Mouse (Mus musculus) right cerebral cortex, adult 2 months (tissue): ENCODE measurements around the gene Cfdp1.

Experiments used
- DNase-seq, 2 experiments: peaks; one replicate each; pipeline ENCODE4 v3.0.0; 2021 to 2022; ENCODE audit warnings: low spot score in 2 of 2

The Cfdp1 gene

GRCm38 (mm10) chr8:111740994-111741393 lies 113.1 kb downstream of the Cfdp1 start:
- DNase-seq = no peak

DNA sequence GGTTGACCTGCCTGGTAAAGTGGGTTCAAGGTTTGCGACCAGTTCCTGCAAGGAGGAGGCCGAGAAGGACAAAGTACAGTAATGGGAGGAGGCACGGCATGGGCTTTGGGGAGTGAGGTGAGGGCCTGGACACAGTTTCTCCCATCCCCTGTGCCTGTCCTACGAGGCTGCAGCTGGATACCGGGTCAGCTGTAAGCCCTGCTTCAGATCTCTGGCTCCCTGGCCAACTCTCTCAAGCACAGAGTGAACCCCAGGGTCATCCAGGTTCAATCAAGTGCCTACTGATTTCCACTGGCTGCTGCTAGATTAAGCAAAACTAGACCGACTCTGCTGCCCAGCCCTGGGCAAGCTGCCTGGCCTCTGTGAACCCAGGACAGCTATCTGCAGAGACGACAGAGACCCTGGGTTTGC lies 113.8 kb downstream of the Cfdp1 start:
- no peak for DNase-seq

DNA sequence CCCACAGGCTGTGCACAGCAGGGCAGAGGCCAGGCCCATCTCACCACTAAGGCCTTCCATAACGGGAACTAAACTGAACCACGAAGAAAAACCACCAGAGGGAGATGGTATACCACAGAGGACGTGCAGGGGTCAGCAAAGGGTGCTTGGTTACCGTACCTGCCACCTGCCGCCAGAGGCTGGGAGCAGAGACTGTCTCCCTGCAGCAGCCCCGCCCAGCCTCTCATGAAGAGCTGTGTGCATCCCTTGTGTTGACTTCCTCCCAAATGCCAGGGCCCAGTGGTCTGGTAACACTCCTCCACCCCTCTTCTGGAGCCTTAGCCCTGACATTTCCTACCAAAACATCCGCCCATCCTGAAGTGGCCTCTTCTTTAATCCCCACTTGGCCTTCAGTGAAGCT lies 114.5 kb downstream of the Cfdp1 start:
- no peak for DNase-seq

GRCm38 (mm10) chr8:111738867-111739266 lies 115.2 kb downstream of the Cfdp1 start:
- DNase-seq = no peak

DNA sequence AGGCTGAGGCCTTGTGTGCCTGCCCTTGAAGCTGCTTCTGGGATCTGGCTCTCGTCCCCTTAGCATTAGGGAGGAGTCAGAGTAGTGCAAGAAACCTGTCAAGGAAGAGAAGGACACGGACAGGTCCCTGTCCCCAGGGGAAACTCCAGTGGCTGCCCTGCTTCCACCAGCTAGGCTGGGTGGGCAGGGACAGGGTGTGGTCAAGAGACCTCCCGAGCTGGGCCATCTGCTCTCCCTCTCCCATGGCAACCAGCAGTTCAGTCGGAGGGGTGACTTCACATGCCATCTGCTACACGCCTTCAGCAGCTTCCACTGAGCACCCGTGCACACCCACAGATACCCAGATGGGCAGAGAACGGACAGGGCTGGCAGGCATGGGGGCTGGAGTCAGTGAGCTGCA lies 117.8 kb downstream of the Cfdp1 start:
- DNase-seq = peak; percentile 69 to 70

DNA sequence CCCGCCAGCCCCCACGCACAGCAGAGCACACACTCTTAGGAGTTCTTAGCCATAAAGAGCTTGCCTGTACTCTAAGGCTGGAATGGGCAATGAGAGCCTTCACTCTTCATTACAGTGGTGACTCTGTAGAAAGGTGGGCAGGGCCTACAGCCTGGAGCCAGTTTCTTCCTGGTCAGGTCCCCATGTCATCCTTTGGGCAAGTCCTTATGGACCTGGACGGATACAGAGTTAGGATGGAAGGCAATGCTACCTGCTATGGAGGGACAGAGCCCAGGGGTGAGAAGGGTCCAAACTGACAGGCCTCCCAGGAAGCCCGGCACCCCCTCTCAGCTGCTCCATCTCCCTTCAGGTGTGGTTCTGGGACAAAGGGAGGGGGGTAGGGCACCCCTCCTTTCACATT lies 118.3 kb downstream of the Cfdp1 start:
- no peak for DNase-seq

DNA sequence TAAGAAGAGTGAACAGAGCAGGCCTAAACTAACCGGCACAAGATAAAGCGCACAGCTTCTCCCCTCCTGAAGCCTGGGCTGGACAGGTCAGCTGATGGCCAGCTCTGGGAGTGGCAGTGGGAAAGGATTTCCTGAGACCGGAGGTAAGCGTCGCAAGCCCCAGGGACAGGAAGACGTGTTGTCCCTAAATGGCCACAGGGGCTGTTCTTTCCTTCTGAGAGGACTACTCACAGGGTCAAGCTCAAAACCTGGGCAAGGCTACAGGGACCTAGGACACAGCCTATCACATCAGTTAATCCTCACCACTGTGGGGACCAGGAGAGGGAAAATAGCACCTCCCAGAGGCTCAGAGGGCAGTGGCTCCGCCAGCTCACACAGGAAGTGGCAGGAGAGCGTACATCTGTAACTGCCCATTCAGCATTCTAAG lies 118.7 kb downstream of the Cfdp1 start:
- no peak for DNase-seq

DNA sequence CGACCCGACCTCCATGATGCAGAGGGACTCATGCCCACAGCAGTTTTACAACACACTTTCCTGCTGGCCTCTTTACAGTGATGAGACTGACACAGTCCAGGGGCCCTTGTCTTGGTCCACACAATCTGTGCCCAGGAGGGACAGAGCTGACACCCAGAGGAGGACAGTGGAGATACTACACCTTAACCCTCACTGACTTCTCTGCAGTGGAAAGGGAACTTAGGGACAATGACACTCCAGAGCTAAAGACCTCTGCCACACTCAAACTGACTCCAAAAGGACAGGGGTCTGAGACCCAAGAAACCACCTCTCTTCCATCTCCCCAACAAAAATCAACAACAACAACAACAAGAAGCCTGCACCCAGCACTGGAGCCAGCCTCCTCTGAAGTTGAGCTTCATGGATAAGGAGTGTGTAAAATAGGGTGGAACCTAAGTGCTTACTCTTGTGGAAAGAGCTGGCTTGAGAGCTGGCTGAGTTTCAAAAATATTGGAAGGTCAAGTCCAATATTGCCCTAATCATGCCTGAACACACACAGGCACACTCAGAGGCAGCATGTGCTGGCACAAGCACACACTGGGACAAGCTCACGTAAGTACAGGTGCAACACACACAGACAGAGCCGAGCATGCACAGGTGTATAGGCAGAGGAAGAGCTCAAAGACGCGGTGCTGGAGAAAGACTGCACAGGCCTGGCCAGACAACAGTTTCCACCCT lies 119.7 kb downstream of the Cfdp1 start:
- DNase-seq = no peak

DNA sequence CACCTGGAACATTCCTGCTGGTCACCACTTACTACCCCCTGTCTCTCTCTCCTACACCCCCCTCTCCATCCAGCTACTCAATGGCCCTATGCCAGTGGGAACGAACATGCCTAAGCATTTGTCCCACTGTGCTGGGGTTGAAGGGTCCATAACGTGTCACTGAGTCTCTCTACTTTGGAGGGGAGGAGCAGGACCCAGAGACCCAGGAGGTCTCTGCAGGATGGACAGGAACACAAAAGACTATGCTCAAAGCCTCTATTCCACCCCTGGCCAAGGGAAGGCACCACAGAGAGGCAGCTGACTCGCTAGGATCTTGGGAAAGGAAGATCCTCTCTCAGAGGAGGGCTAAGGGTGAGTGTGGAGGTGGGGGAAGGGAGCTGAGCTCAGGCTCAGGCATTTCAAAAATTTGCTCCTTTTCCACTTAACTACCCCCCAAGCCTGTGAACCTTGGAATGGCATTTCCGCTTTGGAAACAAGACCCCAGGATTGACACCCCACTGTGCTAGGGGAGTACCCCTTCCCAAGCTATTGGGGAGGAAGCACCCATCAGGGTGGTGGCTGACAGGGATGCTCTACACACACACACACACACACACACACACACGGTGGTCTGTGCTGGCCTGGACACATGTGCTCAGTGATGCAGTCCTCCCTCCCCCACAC lies 120.4 kb downstream of the Cfdp1 start:
- DNase-seq = no peak

GRCm38 (mm10) chr8:111732406-111733085 lies 121.5 kb downstream of the Cfdp1 start:
- DNase-seq = no peak

DNA sequence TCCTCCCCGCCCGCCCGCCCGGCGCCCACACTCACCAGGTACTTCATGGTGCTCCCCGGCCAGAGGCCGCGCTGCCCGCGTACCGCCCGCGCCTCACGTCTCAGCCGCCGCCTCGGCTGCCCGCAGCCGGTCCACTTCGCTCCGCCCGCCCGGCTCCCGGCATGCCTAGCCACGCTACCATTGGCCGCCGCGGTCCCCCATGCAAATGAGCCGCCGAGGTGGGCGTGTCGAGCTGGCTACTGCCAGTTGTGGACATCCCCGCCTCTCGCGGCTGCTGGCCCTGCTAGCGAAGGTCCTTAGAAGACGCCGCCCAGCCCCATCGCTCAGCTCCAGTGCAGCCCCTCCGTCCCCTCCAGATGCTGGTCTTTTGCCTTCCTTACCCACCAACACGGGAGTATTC lies 122.1 kb downstream of the Cfdp1 start:
- peak; percentile 95 to 96 for DNase-seq

DNA sequence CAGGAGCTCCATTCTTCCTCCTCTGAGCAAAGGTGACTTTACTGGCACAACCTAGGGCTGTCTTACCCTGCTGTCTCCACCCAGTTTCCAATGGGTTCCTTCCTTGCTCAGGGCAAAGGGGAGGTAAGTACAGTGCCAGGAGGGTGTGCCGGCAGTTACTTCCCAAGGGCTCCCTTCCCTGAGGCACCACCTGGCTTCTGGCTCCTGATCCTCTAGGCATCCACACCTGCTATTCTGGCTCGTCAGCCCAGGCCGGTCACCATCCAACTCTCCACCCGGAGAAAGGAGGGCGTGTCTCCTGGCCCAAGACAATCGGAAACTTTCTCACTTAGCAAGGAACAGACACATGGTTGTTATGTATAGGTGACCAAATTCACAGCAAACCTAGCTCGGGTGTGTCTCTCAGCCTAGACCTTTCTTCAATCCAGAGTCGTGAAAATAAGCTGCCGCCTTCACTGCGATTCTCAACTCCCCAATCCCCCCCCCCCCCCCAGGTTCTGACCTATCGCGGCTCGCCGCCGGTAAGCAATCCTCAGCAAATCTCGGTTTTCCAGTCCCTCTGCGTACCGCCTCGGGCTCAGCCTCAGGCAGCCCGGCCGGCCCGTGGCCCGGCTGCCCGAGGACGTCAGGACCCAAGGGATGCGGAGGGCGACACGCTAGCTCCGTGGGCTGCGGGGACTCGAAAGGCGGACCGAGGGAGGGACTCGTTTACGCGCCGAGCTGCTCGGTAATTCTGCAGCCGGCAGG lies 122.7 kb downstream of the Cfdp1 start:
- no peak for DNase-seq

- DNase-seq = no peak
These were observed 124.6 kb downstream of the Cfdp1 start for GRCm38 (mm10) chr8:111729233-111730170.

GRCm38 (mm10) chr8:111728481-111728880 lies 125.6 kb downstream of the Cfdp1 start:
- no peak for DNase-seq

DNA sequence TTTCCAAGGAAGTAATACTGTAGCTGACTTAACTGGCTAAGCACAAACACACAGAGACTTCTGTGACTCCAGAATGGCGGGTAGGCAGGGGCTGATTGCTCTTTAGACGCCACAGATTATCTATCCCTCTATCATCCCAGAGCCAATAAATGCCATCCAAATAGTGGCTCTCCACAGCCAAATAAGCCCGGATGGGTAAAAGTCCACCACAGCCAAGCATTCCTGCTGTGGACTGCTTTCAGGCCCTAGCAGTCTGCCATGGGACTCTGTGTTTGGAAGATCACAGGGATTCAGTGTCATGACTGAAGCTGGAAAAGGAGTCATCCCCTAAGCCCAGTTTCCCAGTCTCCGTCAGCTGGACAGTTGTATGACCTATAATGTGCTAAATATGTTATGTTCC lies 126.5 kb downstream of the Cfdp1 start:
- no peak for DNase-seq

GRCm38 (mm10) chr8:111726102-111726900 lies 127.8 kb downstream of the Cfdp1 start:
- DNase-seq = peak; percentile 48 to 62

DNA sequence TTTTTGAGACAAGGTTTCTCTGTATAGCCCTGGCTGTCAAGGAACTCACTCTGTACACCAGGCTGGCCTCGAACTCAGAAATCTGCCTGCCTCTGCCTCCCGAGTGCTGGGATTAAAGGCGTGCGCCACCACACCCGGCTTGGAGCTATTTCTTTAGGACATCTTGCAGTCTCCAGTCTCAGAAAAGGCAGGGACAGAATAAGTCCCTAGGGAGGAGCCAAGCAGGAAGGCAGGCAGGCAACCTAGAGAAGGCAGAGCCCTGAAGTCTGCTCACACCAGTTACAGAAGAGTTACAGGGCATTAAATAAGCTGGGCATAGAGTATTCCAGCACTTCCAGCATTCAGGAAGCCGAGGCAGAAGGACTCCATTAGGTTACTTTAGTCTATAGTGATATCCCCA lies 128.8 kb downstream of the Cfdp1 start:
- DNase-seq = no peak

- DNase-seq = peak in 1 of 2 experiments; percentile 21
These were observed 134.0 kb downstream of the Cfdp1 start for GRCm38 (mm10) chr8:111720115-111720544.

DNA sequence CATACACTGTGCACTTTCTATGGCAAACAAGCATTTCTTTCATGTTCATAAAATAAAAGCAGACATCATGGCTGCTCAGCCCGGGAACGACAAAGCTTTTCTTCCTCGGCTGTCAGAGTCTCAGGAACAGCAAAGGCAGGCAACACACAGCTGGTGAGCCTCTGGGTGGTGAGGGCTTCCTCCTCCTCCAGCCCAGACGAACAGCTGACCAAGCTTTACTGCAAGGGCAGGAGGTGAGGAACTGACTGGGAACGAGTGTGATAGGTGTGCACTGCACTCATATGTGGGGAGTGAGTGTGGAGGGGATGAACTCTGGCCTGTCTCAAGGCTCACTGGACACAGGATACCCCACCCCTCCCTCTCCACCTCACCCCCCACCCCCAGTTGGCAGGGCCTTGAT lies 135.2 kb downstream of the Cfdp1 start:
- DNase-seq = no peak
